Mouse (Mus musculus): ENCODE measurements at regions not wholly inside any gene's neighbourhood (a gene's known extent, or its start where the extent isn't known, plus 50 kb on each side); places are given as distances from the start of the nearest gene placed in this dataset.

GRCm38 (mm10) chr2:79193851-79194250 lies 61.4 kb upstream of the Itga4 start:
- DNase-seq (ENCODE audit: low read depth in 1 of 2, low spot score in 2 of 2) = no peak
- 81% methylated on average over 1 of the region's 1 CpGs for WGBS
- no peak overlapping the region for H3K27ac ChIP-seq (ENCODE audit: insufficient read depth, low read length)
- no peak overlapping the region for H3K4me3 ChIP-seq (ENCODE audit: extremely low read depth, insufficient read depth, insufficient read length)
- H3K27me3 ChIP-seq (ENCODE audit: control insufficient read depth, insufficient read depth, low read length) = no peaks in the 10 kb centered on the region
- TF ChIP-seq POLR2A (IDR thresholded peaks at IDR 0.05; ENCODE audit: low read depth, low read length) (no peak), CTCF (IDR thresholded peaks at IDR 0.05; ENCODE audit: extremely low read depth, insufficient read depth, insufficient read length, insufficient replicate concordance) (no peak)
- no peaks in the 10 kb centered on the region for H3K4me1 ChIP-seq (ENCODE audit: control insufficient read depth, insufficient read depth, insufficient read length)
- no peaks in the 10 kb centered on the region for H3K36me3 ChIP-seq (ENCODE audit: control insufficient read depth, insufficient read depth, low read length)

- Histone ChIP-seq H3K27ac (ENCODE audit: insufficient read depth, low read length) (no peak overlapping the region), H3K4me3 (ENCODE audit: extremely low read depth, insufficient read depth, insufficient read length) (no peak overlapping the region), H3K4me1 (ENCODE audit: control insufficient read depth, insufficient read depth, insufficient read length) (no peaks in the 10 kb centered on the region), H3K36me3 (ENCODE audit: control insufficient read depth, insufficient read depth, low read length) (no peaks in the 10 kb centered on the region), H3K27me3 (ENCODE audit: control insufficient read depth, insufficient read depth, low read length) (no peaks in the 10 kb centered on the region)
- 61% methylated on average over 6 of the region's 6 CpGs for WGBS
- TF ChIP-seq CTCF (IDR thresholded peaks at IDR 0.05; ENCODE audit: extremely low read depth, insufficient read depth, insufficient read length, insufficient replicate concordance) (no peak), POLR2A (IDR thresholded peaks at IDR 0.05; ENCODE audit: low read depth, low read length) (no peak)
- no peak for DNase-seq (ENCODE audit: low read depth in 1 of 2, low spot score in 2 of 2)
Measured at GRCm38 (mm10) chr2:79201677-79202076, 53.5 kb upstream of the Itga4 start.
